Mouse (Mus musculus): ENCODE data around the gene Irf4. TPM values are rescaled to one million over a fixed set of nuclear protein-coding genes. Genes with fewer than 3 reads are reported as not detected.

Irf4 gene
- polyA plus RNA-seq, 1 experiment from 2014 or later = 0.02 TPM

DNA sequence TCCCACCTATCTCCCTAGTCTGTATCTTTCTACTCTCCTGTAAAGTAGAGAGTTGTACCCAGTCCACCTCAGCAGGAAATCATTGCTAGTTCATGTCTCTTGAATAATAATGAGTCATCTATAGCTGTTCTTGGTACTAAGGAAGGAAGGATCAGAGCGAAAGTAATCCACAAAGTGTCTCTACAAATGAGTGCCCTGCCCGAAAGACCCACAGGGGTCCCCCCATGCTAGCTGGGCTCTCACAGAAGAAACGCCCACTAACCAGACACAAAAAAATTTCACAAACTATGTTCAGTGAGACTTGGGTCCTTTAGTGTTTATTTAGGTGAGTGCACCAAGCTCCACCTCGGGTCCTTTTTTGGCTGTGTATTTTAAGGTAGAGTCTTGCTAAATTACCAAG, 5.0 kb downstream of the Irf4 start:
- H3K9ac ChIP-seq = no peak overlapping the region
- no peak overlapping the region for H3K4me3 ChIP-seq (replicated peaks)
- no peak overlapping the region for H3K27ac ChIP-seq
- WGBS (ENCODE audit: insufficient replicate concordance) = 58% methylated on average over 4 of the region's 4 CpGs
- H3K9me3 ChIP-seq (replicated peaks) = no peaks in the 10 kb centered on the region
- H3K27me3 ChIP-seq = peaks cover 37% of the 10 kb centered on the region
- ATAC-seq (ENCODE audit: low read depth) (no peak), DNase-seq (no peak)
- H3K36me3 ChIP-seq = no peaks in the 10 kb centered on the region
- peaks cover 10% of the 10 kb centered on the region for H3K4me1 ChIP-seq (replicated peaks)
- H3K4me2 ChIP-seq = no peak overlapping the region

DNA sequence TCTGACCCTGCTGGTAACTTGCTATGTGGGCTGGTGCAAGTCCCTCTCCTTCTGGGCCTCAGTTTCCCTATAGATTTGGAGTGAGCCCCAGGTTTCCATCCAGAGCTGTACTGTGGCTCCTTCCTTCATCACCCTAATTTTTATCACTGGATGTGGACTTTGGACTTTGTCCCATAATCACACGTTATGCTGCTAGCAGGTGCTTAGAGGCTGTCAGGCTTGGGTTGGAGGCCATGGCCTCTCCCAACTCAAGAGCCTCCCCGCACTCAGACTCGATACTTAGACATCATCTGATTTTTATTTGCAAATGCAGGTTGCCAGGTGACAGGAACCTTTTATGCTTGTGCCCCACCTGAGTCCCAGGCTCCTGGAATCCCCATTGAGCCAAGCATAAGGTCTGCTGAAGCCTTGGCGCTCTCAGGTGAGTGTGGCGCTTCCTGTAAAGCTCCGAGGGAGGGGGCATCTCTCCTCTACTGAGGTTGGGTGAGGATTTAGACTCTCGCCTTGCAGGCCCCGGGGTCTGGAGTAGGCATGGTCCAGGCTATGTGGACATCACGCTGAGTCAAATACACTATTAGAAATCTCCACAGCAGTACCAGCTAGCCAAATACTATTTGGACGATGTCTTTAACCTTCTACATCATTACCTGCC, 5.9 kb downstream of the Irf4 start:
- DNase-seq = no peak
- no peak for ATAC-seq (ENCODE audit: low read depth)

DNA sequence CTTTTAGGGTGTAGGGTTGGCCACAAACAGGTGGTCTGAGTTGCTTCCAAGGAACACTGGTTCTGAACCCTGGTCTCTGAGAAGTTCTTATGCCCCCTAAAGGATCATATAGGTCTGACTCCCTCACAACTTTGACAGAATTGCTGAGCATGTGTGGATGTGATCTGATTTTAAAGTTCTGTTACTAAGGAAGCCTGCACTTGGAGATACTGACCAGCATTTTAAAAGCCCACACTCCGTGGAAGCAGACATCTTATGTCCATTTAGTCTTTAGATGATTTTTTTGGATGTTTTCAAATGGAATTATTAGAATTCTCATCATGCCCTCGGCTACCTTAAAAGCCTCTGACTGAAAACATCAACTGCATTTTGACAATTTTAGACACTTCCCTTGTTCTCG, 6.6 kb downstream of the Irf4 start:
- H3K27ac ChIP-seq = no peak overlapping the region
- no peak overlapping the region for H3K4me3 ChIP-seq (replicated peaks)
- no peaks in the 10 kb centered on the region for H3K9me3 ChIP-seq (replicated peaks)
- ATAC-seq (ENCODE audit: low read depth) = no peak
- H3K4me2 ChIP-seq = no peak overlapping the region
- H3K27me3 ChIP-seq = peaks cover 22% of the 10 kb centered on the region
- no peak overlapping the region for H3K9ac ChIP-seq
- 41% methylated on average over 3 of the region's 3 CpGs for WGBS (ENCODE audit: insufficient replicate concordance)
- DNase-seq = no peak
- H3K36me3 ChIP-seq = no peaks in the 10 kb centered on the region
- no peaks in the 10 kb centered on the region for H3K4me1 ChIP-seq (replicated peaks)

More for the DNA sequence above, 5.9 kb downstream of the Irf4 start:
- Histone ChIP-seq H3K9me3 (replicated peaks) (no peaks in the 10 kb centered on the region), H3K36me3 (no peaks in the 10 kb centered on the region), H3K9ac (no peak overlapping the region), H3K27ac (no peak overlapping the region), H3K4me1 (replicated peaks) (0 out of 2 replicates have a peak, but pooled peaks cover 2% of the 10 kb centered on the region), H3K27me3 (peaks cover 28% of the 10 kb centered on the region), H3K4me2 (no peak overlapping the region), H3K4me3 (replicated peaks) (no peak overlapping the region)
- 65% methylated on average over 10 of the region's 10 CpGs for WGBS (ENCODE audit: insufficient replicate concordance)

DNA sequence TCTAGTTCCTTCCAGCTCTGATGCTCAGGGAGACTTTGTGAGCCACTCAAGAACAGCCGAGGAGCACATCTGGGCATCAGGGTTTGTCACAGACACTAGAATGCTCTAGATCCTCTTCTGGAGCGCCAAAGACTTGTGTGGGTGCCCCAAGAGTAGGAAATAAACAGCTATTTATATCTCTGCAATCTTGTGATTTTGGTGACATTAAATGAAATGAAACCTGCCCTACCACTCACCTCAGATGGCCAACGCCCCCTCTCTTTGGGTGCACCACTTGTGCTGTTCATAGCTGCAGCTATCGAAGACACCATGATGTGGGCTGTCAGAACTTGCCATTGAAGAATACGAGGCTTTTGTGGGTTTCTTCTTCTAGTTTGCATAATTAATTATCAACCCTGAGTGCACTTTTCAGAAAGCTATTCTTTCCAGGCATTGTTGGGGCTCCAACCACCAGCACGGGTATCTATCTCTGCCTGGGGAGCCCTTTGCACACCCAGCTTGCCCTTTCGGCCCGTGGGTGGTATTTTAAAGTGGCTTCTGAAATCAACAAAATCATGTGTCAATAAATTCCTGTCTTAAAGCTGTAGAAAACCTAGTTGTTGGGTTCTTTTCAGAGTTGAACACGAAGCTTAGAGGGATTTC, 7.1 kb downstream of the Irf4 start:
- H3K27me3 ChIP-seq = peaks cover 16% of the 10 kb centered on the region
- ATAC-seq (ENCODE audit: low read depth) (no peak), DNase-seq (no peak)
- no peaks in the 10 kb centered on the region for H3K9me3 ChIP-seq (replicated peaks)
- no peaks in the 10 kb centered on the region for H3K36me3 ChIP-seq
- H3K4me3 ChIP-seq (replicated peaks) = no peak overlapping the region
- H3K9ac ChIP-seq = no peak overlapping the region
- no peaks in the 10 kb centered on the region for H3K4me1 ChIP-seq (replicated peaks)
- no peak overlapping the region for H3K27ac ChIP-seq
- WGBS (ENCODE audit: insufficient replicate concordance) = 51% methylated on average over 9 of the region's 9 CpGs
- no peak overlapping the region for H3K4me2 ChIP-seq

DNA sequence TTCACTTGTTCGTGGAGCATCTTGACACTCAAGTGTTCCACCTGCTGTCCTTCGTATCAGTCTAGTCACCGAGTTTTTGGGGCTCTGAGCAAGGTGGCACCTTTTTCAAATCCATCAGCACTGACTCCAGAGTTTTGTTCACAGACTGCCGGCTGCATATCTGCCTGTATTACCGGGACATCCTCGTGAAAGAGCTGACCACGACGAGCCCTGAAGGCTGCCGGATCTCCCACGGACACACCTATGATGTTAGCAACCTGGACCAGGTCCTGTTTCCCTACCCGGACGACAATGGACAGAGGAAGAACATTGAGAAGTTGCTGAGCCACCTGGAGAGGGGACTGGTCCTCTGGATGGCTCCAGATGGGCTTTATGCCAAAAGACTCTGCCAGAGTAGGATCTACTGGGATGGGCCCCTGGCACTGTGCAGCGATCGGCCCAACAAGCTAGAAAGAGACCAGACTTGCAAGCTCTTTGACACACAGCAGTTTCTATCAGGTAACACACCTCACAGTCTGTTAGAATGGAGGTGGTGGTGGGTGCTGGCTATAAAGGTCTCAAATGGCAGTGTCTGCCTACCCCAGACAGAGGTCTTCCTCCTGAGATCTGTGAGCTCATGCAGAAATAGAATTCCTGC, 8.4 kb downstream of the Irf4 start:
- no peaks in the 10 kb centered on the region for H3K4me1 ChIP-seq (replicated peaks)
- H3K27me3 ChIP-seq = 0 out of 2 replicates have a peak, but pooled peaks cover 4% of the 10 kb centered on the region
- H3K4me3 ChIP-seq (replicated peaks) = no peak overlapping the region
- WGBS (ENCODE audit: insufficient replicate concordance) = 64% methylated on average over 14 of the region's 14 CpGs
- H3K36me3 ChIP-seq = no peaks in the 10 kb centered on the region
- DNase-seq = no peak
- no peak overlapping the region for H3K9ac ChIP-seq
- no peak for ATAC-seq (ENCODE audit: low read depth)
- H3K9me3 ChIP-seq (replicated peaks) = no peaks in the 10 kb centered on the region
- H3K4me2 ChIP-seq = no peak overlapping the region
- H3K27ac ChIP-seq = no peak overlapping the region

DNA sequence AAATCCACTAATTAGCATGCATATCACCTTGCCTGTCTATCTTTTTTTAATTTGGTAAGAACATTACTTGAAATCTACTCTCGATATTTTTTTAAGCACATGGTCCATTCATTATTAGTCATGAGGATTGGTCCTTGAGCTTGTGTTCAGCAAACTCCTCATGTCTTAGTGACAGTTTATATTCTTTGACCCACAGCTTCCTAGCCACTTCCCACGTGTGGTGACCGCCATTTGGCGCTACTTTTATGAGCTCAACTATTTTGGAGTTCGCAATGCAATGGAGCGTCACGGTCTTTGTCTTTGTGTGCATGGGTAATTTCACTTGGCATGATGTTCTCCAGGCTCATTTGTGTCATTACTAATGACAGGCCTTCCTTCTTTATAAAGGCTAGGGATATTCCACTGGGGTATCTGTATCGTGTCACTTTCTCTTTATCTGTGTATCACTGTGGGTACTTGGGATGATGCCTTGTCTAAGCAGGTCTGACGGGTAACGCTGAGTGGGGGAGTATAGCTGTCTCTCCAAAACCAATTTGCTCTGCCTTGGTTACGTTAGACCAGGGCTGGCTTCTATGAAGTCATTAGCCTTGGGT, 9.9 kb downstream of the Irf4 start:
- Histone ChIP-seq H3K36me3 (no peaks in the 10 kb centered on the region), H3K27ac (no peak overlapping the region), H3K4me1 (replicated peaks) (no peaks in the 10 kb centered on the region), H3K4me2 (no peak overlapping the region), H3K4me3 (replicated peaks) (no peak overlapping the region), H3K9ac (no peak overlapping the region), H3K27me3 (no peaks in the 10 kb centered on the region), H3K9me3 (replicated peaks) (no peaks in the 10 kb centered on the region)
- DNase-seq = no peak
- WGBS (ENCODE audit: insufficient replicate concordance) = 69% methylated on average over 11 of the region's 11 CpGs
- ATAC-seq (ENCODE audit: low read depth) = no peak

DNA sequence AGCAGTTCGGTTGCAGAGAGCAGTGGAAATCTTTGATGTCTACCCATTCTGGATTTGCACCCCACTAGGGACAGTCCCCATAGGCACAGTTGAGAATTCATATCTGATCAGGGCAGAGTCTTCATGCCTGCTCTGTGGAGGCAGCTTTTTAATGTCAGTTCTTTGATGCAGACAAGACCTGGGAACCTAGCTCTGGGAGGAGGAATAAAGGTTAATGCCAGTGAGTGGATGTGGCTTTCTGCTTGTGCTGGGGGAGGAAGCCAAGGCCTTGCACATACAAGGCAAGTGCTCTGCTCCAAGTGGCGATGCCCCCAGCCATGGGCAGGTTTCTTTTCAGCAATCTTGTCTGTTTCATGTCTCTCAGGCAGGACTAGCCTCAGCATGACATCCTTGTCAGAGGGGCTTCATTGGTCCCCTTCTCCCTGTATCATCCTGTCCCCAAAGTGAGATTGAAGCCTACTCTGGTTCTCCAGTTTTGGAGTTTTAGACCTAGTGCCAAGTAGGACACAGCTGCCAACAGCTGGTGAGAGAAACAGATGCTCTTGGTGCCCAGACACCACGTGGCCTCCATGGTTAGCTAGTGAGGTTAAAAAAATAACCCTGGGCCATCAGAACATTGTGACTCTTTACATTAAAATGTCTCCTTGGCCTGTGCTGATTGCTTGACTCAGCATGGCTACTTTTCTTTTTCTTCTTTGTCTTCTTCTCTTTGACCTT, 11.5 kb downstream of the Irf4 start:
- DNase-seq (no peak), ATAC-seq (ENCODE audit: low read depth) (no peak)
- Histone ChIP-seq H3K9ac (no peak overlapping the region), H3K4me1 (replicated peaks) (no peaks in the 10 kb centered on the region), H3K4me3 (replicated peaks) (no peak overlapping the region), H3K4me2 (no peak overlapping the region), H3K27ac (no peak overlapping the region), H3K9me3 (replicated peaks) (no peaks in the 10 kb centered on the region), H3K36me3 (no peaks in the 10 kb centered on the region), H3K27me3 (no peaks in the 10 kb centered on the region)
- WGBS (ENCODE audit: insufficient replicate concordance) = 55% methylated on average over 3 of the region's 3 CpGs

DNA sequence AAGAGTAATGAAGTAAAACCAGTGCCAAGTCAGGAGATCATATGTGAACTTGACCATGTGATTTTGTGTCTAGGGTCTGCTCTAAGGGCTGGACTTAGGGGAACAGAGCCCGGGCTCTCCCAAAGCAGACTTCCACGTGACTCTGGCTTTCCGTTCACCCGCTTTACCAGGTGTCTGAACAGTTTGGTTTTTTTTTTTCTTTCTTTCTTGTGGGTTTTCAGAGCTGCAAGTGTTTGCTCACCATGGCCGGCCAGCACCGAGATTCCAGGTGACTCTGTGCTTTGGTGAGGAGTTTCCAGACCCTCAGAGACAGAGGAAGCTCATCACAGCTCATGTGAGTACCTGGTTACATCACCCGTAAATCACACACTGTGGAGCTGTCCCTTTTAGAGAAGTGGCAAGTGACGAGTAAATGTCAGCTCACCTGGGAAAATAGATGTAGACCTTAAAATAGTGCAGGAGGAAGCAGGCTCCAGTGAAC, 12.2 kb downstream of the Irf4 start:
- no peaks in the 10 kb centered on the region for H3K4me1 ChIP-seq (replicated peaks)
- no peaks in the 10 kb centered on the region for H3K9me3 ChIP-seq (replicated peaks)
- H3K9ac ChIP-seq = no peak overlapping the region
- DNase-seq = no peak
- 71% methylated on average over 8 of the region's 8 CpGs for WGBS (ENCODE audit: insufficient replicate concordance)
- H3K4me2 ChIP-seq = no peak overlapping the region
- no peak overlapping the region for H3K4me3 ChIP-seq (replicated peaks)
- H3K27ac ChIP-seq = no peak overlapping the region
- H3K36me3 ChIP-seq = no peaks in the 10 kb centered on the region
- no peaks in the 10 kb centered on the region for H3K27me3 ChIP-seq
- no peak for ATAC-seq (ENCODE audit: low read depth)

DNA sequence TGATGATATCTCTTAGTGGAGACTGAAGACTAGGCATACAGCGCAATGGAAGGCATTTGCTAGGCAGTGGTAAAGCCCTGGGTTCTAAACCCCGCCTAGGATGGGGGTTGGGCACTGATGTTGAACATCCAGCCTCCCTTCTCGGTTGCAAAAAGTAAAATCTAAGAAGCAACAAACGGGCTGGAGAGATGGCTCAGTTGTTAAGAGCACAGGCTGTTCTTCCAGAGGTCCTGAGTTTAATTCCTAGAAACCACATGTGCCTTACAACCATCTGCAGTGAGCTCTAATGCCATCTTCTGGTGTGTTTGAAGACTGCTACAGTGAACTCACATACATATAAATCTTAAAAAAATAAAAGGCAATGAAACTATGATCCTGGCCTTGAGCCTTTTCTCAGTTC, 13.2 kb downstream of the Irf4 start:
- Histone ChIP-seq H3K4me2 (no peak overlapping the region), H3K4me1 (replicated peaks) (no peaks in the 10 kb centered on the region), H3K9ac (no peak overlapping the region), H3K27me3 (no peaks in the 10 kb centered on the region), H3K36me3 (no peaks in the 10 kb centered on the region), H3K27ac (no peak overlapping the region), H3K9me3 (replicated peaks) (no peaks in the 10 kb centered on the region), H3K4me3 (replicated peaks) (no peak overlapping the region)
- ATAC-seq (ENCODE audit: low read depth) = no peak
- DNase-seq = no peak
- 62% methylated on average over 4 of the region's 4 CpGs for WGBS (ENCODE audit: insufficient replicate concordance)

DNA sequence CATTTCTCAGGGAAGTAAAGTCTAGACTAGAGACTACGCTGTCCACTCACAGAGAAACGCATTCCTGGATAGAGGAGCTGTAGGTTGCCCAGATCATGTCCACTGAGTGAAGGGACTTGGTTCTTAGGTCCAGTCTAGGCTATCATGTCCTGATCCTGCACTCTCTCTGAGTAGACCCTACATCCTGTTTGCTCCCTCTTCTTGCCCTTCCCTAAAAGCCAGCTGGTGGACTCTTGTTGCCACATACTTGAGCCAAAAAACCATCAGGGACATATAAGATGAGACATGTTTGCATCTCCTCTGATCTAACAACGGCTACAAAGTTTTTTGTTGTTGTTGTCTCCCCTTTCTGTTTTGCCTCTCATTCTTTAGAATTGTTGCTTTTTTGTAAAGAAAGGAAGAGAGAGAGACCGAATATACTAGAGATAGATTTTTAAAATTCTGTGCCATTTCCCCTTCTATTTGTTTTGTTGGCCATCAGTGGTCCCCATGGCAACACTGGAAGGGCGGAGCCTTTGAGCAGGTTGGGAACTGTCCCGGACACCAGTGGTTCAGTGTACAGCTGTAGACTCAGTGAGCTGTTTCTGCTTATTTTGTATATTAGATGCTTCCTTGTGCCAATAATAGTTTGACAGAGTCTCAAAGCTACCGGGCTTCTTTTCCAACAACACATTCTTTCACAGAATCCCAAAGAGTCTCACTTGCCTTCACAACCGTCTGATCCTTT, 15.2 kb downstream of the Irf4 start:
- Histone ChIP-seq H3K36me3 (no peaks in the 10 kb centered on the region), H3K27me3 (no peaks in the 10 kb centered on the region), H3K4me2 (no peak overlapping the region), H3K4me1 (replicated peaks) (no peaks in the 10 kb centered on the region), H3K9ac (no peak overlapping the region), H3K27ac (no peak overlapping the region), H3K4me3 (replicated peaks) (no peak overlapping the region), H3K9me3 (replicated peaks) (no peaks in the 10 kb centered on the region)
- ATAC-seq (ENCODE audit: low read depth) (no peak), DNase-seq (no peak)
- WGBS (ENCODE audit: insufficient replicate concordance) = 57% methylated on average over 8 of the region's 8 CpGs

Data from liver, embryonic 13.5 days (tissue).